Mouse (Mus musculus) granulocyte monocyte progenitor cell, adult 5-6 weeks (primary cell): ENCODE results near the gene Nt5e. TPM values are rescaled to one million over a fixed set of nuclear protein-coding genes. Genes with fewer than 3 reads are reported as not detected.
"Not testable (repeated sequence)": the region's sequence is repeated elsewhere in the genome, so short reads cannot be mapped to it uniquely, and the experiment has no call there.

Source experiments
- ATAC-seq: replicated peaks from 2 replicates; pipeline ENCODE4 v1.8.0; 2016; ENCODE audit warnings: mild to moderate bottlenecking, moderate TSS enrichment, inconsistent platforms; ENCODE audit not compliant: poor library complexity, severe bottlenecking
- total RNA-seq, 2 experiments: library from RNA; stranded (forward) in 1 of 2; stranded (reverse) in 1 of 2; fragments of 200-712, 200-1000 nt in 1 of 2; fragments of >200 nt in 1 of 2; fragmentation: Nextera tagmentation in 1 of 2; gene quantifications; 2 replicates each; pipeline ENCODE4 v1.2.3; 2014 to 2017

Nt5e gene
- total RNA-seq (2014; fragmentation: Nextera tagmentation) (0.21 TPM in 1 of 2 replicates, not detected in the other), total RNA-seq (2017) (1.6 and 1.9 TPM in 2 replicates)

DNA sequence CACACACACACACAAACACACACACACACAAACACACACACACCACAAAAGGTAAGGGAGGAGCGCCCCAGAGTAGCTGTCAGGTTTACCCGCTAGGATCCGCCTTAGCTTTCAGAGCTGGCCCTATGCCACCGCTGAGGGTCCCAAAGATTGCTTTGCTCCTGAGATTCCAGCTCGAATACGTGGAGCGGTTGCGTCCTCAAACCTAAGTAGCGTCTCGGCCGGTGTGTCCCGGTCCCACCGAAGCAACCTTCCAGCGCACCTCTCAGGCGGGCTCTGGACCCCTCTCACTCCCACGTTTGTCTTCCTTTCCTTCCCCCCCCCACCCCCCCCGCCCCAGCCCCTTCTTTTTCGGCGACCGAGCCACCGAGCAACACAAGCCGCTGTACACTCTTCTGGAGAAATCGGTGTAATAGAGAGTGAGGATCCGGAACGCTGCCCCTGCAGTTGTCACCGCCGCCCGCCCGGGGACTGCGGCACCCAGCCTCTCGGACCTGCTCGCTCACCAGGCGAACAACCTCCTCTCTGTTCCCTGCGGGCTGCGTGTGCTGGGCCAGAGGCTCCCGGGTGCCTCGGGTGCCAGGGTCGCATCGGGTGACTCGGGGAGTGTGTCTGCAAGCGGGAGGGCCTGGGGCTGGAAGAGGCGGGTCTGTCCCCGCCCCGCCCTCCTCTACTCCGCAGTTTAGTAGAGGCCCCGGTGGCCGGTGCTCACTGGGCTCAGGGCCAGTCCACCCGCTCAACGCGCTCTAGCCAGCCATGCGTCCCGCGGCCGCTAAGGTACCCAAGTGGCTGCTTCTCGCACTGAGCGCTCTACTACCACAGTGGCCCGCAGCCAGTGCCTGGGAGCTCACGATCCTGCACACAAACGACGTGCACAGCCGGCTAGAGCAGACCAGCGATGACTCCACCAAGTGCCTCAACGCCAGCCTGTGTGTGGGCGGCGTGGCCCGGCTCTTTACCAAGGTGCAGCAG is at the start of gene Nt5e:
Gene Nt5e (plus strand): TSS at position 268 of the 972 bp plus-strand sequence.
- ATAC-seq: peak; percentile 86

DNA sequence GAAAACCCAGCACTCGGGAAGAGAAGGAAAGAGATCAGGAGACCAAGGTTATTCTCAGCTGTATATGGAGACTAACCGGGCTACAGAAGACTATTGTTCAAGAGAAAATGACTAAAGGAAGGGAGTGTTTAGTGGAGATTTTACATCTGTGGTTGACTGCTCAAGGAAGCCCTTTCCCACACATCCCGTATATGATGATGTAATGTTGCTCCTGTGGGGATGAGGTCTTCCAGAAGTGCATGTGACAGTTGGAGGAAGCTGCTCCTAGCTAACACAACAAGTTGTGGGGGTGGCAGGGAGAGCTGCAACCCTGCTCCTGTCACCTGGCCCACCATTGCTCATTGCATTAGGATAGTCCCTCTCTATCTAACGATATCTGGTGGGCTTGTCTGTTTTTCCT is 49.4 kb upstream of the Nt5e start:
- peak; percentile 9; the same call in 1 of the 2 replicates for ATAC-seq

DNA sequence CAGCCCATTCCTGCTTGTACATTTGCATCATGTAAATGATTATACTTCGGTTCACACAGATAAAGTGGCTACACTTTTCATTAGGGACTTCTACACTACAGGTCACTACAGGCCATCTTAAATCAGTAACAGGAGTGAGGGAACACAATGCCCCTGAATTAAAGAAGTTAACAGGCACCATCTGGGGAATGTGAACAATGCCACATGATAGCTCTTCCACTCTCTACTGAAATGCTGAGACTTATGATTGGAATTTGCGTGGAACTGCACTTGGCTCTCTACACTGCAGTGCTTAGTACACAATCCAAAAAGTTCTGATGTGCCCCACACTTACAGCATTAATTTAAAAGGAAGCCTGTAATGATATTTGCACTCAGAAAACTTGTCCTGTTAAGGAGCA is 47.3 kb upstream of the Nt5e start:
- ATAC-seq: no peak

DNA sequence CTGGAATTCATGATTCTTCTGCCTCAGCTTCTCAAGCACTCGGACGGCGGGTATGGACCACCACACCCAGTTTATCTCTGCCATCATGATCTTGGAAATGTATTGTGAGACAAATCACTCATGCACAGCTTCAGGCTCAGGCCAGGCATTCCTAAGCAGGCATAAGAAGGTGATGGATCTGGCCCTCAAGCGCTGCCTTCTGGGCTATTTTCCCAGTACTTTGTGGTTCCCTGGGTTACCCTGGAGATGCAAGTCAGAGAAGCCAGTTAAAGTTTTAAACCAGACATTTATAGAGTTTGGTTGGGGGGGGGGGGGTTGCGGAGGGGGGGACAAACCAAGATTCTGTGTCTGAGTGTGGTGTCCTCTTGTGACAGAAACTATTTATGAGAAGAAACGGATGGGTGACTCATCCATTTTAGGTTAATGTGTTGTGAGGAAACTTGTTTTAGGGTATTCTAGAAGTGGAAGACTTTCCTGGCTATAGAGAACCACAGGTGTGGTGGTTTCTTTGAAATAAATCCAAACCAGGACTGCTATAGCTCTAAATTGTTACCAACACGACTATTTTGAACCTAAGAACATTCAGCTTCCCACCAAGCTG is 37.3 kb upstream of the Nt5e start:
- ATAC-seq: peak; percentile 57

DNA sequence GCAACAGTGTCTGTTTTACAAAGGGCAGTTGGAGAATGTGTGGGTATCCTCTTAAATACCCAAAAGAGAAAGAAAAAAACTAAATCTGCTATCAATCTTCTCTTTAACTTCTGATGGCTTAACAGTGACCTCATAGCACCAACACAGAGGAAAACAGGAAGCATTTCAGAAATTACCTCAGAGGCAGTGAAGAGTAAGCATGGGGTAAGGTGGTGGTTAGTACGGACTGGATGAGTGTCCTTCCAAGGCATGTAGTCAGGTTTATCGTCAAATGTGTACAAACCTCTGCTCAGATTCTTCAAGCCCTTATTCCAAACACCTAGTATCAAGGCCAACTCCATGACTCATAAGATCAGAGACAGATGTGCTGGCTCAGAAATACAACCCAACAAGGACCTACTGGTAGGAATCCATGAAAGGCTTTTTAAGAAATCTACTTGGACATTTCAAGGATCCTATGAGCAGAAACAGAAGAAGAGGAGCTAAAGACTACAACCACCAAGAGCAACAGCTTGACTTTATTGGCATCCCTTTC is 34.1 kb upstream of the Nt5e start:
- peak; percentile 88 for ATAC-seq

DNA sequence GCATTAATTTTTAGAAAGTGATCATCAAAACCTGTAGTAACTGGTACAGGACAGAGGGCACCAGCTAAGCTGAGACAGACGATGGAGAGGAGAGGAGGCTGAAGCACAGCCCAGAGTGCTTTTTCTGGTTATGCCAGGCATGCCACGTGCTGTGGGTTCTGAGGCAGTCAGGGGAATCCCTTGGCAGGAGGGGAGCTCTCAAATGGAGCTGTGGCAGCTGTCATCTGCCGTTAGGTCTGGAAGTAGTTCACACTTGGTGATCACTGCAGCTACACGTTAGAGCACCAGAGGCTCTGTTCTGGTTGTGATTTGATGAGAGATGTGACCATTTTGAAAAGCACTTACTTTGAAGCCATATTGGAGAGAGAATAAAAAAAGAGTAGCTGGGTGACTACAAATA is 31.2 kb upstream of the Nt5e start:
- ATAC-seq: no peak

DNA sequence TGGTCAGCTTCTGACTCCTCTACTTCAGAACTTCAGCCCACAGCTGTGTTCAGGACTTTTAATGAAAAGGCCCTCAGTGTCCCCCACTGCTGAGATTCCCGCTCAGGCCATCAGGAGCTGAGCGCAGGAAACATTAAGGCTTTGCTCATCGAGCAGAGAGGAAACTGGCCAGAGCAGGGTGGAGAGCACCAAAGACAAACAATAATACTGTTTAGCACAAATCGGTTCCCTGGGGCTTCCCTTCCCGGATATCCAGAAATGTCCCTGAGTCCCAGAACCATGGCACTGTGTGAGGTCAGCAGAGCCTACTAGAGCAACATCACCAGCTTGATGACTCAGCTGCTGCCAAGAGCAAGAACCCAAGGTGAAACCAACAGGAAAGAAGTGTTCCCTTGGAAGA is 30.7 kb upstream of the Nt5e start:
- ATAC-seq: no peak

DNA sequence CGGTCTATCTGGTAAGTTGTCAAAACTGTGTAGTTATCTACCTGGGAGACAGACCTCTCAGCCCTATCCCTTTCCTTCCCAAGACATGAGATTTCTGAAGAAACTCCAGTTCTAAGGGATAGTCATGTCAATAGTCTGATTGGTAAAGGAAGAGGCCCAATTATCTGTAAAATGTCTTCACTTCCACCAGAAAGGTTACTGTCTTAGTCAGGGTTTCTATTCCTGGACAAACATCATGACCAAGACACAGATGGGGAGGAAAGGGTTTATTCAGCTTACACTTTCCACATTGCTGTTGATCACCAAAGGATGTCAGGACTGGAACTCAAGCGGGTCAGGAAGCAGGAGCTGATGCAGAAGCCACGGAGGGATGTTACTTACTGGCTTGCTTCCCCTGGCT is 29.8 kb upstream of the Nt5e start:
- not testable (repeated sequence) for ATAC-seq

DNA sequence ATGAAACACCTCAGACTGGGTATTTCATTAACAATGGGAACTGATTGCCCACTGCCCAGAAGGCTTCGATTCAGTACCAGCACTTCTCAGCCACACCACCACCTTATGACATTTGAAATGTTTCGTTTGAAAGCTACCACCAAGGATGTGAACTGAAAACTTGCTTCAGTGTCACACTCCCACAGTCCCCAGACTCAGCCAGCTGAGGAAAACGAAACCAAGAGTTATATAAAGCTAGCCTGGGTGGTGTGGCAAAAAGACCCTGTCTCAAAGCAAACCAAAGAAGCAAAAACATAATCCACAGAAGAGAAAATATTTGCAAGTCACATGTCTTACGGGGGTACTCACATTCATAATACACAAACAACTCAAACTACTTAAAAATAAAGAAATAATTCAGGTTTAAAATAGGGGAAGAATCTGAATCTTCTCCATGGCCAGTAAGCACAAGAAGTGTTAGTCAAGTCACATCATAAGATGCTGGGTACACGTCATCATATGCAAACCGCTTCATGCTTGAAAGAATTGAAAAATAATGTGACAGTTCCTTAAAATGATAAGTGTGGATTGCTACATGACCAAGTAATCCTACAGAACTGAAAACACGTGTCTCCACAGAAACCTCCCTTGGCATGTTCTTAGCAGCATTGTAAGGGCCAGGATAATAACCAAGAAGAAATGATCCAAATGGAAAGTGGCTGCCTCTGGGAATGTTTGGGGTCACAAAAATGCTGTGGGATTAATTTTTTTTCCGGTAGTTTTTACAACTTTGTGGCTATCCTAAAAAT is 28.9 kb upstream of the Nt5e start:
- peak; percentile 30 for ATAC-seq

DNA sequence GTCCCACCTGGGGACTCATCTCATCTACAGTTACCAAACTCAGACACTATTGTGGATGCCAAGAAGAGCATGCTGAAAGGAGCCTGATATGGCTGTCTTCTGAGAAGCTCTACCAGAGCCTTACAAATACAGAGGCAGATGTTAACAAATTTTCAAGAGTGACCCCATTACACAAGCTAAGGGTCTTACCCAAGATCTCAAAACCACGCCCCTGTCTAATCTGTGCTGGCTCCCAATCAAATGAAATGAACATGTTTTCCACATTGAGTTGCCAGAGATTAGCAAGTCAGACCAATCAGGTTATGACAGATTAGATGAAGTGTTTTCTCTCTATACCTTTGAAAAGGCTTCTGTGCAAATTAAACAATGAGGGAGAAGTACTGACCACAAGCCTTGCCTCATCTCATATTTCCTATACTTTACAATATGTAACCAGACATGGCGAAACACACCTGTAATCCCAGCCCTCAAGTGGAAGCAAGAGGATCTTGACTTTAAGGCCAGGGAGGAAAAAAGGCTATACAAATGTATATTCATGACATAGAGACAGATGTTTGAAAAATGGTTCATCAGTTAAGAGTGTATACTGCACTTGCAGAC is 19.9 kb upstream of the Nt5e start:
- peak; percentile 79 for ATAC-seq

DNA sequence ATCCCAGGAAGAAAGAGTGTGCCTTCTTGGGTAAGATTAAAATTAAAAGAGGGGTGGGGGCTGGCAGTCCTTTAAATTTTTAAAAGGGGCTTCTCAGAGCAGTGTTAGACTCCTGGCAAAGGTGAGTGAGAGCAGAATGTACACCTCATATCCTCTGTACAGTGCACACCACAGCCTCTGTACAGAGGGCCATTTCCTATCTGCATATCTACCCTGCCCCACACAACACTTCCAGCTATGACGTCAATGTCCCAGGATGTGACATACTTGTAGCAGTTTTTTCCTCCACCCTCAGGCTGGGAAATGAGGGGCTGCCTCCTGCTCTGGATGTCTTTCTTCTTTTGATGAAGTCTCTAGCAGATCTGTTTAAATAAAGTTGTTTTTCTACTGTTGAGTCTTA is 17.9 kb upstream of the Nt5e start:
- ATAC-seq: no peak

DNA sequence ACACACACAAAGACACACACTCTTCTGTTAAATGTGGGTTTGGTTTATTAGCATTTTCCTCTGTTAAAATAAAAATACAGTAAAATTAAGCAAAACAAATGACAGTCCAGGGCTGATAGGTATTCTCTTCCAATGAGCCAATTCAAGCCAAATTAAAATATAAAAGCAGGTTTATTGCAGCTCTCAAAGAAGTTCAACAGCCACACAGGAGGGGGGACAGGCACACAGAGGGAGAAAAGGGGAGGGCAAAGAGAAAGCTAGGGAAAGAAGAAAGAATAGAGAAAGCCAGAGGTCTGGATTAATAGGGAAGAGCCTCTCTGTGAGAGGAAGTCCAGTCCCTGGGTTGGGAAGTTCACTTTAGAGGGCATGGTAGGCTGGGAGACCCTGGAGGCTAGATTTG is 7.8 kb upstream of the Nt5e start:
- no peak for ATAC-seq

DNA sequence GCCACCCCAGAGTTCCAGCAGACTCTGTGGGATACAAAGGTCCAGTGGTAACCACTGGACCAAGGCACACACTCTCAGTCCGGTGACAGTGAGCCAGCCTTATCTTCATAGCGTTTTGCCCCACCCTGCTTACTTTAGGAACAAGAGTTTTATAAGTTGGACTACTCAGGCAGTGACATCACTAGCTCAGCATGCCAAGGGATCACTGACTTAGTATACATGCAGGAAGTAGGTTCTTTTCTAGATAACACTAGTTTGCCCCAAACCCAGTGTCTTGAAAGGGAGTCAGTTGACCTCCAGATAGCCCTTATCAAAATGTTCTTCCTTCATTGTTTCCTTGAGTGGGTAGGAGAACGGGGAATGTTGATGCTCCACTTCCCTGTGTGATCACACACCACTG is 2.4 kb upstream of the Nt5e start:
- no peak for ATAC-seq

DNA sequence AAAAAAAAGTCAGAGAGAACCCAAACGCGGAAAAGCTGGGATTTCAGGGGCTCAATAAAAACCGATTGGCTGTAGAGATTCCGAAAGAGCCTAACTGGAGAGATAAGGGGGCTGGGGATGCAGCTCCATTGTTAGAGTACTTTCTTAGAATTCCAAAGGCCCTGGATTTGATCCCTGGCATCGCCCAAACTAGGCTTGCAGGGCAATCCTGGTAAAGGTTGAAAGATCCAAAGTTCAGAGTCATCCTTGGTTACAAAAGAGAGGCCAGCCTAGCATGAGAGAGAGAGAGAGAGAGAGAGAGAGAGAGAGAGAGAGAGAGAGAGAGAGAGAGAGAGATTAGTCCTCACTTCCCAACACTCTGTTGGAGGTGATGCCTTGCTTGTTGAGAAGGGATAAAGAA is 1.7 kb downstream of the Nt5e start:
- ATAC-seq: no peak

DNA sequence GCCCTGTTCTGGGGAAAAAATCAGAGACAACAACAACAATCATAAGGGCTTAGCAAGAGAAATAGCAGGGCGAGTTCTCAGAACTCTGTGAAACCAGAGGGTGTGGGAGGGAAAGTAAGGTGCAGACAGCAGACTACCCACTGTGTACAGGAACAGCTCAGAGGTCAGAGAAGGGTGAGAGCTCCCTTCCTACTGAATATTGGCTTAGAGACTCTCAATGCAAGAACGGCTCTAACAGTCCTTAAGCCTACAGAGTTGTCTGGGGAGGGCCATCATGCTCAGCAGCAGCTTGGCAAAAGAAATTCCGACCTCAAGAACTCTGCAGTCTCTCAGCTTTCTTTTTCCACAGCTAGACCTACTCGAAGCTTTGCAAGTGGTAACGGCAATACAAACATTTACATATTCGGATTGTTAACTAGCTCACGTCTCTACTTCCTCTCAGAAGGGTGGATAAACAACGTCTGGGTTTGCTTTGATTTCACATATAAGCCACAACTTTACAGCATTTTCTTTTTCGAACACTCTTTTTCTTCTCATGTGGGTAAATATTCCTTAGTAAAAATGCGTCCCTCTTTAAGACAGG is 2.3 kb downstream of the Nt5e start:
- ATAC-seq: no peak

DNA sequence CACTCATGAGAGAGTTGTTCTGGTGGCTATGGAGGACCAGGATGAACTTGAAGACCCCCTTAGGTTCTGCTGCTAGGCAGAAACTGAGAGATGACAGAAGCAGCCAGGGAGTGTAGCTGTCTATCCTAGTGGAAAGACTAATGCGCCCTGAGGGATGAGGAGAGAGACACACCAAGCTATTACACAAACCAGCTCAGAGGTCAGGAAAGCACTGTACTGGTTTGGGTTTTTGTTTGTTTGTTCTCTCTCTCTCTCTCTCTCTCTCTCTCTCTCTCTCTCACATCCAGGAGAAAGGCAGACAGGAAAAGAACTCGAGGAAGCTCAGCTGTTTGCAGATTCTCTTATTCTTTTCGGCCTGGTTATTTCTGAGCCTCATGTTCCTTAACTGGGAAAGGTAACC is 3.3 kb downstream of the Nt5e start:
- no peak for ATAC-seq

DNA sequence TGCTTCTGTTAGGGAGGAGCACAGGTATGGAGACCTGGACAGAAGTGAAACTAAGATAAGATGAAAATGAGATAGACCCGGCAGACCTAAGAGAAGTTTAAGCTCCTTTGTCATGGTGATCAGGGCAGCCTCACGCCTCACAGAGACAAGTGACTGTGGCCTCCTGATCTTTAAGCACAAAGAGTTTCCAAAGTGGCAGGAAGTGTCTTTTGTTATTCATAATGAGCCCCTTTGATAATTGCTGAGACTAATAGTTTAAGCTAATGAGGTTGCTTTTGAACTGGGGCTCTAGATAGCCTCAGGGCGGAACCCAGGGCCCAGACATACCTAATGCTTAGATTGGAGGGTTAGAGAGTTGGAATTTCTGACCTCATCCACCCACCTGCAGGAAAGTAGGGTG is 5.5 kb downstream of the Nt5e start:
- no peak for ATAC-seq

DNA sequence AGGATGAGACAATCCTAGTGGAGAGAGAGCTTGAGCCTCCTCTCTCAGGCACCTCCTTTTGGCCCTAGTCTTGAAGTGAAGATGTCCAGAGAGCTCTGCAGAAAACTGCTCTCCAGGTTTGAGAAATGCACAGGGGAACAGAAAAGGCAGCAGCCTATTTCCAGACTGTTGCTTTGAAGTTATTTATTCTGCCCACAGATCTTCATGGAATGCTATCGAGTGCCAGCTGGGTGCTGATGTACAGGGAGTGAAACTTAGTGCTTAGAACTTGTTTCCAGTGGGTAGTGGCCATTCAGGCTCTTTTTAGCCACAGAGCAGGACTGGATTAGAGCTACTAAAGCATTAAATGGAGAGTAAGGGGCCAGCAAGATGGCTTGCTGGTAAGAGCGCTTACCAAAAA is 8.8 kb downstream of the Nt5e start:
- no peak for ATAC-seq

DNA sequence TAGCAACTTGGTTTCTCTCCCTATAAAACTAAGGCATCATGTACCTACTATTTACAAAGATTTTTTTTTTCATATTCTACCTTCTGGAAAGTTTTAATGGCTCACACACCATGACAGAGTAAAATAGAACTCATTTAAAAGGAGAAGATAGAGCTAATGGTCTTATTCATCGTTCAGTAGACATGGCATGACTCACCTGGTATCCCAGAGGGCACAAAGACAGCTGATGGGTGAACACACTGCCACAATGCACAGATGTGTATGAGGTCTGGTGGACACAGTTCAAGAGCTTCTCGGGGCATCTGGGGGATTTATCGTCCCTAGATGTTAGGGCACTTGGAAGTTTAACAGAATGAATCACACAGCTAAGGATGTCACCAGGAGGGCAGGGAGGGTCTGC is 13.8 kb downstream of the Nt5e start:
- no peak for ATAC-seq

DNA sequence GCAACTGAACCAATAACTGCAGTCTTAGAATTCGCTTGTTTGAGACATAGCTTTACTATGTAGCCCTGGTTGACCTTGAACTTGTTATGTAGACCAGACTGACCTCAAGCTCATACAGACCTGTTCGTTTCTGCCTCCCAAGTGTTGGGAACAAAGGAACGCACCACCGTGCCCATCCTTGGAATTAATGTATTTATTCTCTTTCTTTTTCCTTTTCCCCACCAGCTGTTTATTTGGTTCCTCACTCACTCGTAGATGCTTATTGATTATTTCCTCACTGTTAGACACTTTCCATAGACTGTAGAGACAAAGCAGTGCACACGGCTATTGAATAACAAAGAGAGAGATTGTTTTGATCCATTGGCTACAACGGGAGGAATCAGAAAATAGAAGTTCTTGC is 15.2 kb downstream of the Nt5e start:
- ATAC-seq: no peak
